6 mouse cellular contexts compared by ENCODE assay signal in genomic region chr13:104911626-104912025, GRCm38 (mm10). TPM values are rescaled to one million over a fixed set of nuclear protein-coding genes. Genes with fewer than 3 reads are reported as not detected.
"Had no signal": no experiment of that assay in that cellular context is flagged by ENCODE, and none has a peak within 500 bp of the region (broad histone marks: within the 10 kb centered on the region; RNA-seq: fewer than 3 reads in every experiment).

No protein-coding gene starts in this region.

RNA-seq across cellular contexts. Expression of gene Shisal2b, which starts 47.9 kb away (rescaled TPM):
- total RNA-seq: neutrophil, adult 5-6 weeks had no signal
- polyA plus RNA-seq: spleen, adult 2 months; stomach, postnatal 0 days; testis, adult 2 months; thymus, adult 2 months; urinary bladder, adult 2 months had no signal
